Mouse (Mus musculus): ENCODE data around the gene Celf2. TPM values are rescaled to one million over a fixed set of nuclear protein-coding genes. Genes with fewer than 3 reads are reported as not detected.

The Celf2 gene
- total RNA-seq, 2 experiments from 2014 or later: 91.3 to 93.2 TPM

DNA sequence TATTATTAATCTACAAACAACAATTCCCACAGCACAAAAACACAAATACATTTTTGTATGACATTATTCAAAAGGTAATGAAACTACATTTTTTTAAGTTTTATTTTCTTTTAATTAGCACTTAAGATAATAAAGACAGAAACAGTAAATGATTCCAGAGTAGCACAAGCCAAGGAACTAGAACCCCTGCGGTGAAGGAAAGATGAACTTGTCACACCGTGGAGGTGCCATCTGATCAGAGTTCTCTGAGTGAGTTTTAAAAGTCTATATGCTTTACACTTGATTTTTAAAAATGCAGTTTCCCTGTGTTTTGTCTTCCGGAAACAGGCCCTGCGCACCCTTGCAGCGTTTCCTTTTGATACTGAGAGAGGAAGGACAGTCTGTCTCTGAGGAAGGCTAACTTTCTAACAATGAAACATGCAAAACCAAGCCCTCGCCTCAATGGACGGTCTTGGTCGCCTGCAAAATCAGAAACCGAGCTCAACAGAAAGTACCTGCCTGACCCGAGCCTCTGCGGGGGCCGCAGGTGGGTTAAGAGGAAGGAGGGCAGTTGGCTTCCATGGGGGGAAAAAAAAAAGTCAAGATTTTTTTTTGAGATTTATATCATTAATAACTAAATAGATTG, 966.7 kb downstream of the Celf2 start:
- no peak for DNase-seq

DNA sequence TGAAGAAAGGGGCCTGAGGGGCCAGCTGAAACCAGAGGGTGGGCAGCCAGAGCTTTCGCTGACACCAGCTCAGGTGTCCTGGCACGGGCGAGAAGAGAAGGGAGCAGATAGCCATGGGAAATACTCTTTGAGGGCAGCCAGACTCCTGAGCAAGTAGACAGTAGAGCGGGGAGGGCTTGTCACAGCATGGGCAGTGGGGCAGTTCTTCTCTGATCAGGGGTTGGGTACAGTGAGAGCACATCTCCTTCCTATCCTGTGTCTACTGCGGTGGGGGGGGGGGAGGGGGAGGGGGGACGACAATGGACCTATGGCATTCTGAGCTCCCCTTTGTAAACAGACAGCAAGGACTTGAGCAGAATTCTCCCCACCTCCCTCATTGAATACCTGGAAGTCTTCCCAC, 968.5 kb downstream of the Celf2 start:
- no peak for DNase-seq

DNA sequence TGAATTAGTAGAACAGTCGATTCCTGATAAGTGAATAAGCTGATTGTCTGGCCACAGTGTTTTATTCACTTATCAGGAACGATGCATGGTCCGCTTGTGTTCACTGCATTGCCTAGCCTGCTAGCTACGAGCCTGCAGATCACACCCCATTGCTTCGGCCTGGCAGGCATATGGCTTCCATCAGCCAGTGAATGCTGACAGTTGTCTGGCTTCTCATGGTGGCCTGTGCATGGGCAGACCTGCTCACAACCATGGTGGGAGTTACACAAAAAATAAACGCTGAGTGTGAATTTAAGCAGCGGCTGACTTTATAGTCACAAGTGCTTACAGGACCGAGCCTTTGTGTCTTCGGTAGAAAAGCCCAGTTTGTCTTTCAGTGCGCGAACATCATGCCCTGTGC, 969.3 kb downstream of the Celf2 start:
- DNase-seq: peak; percentile 60

DNA sequence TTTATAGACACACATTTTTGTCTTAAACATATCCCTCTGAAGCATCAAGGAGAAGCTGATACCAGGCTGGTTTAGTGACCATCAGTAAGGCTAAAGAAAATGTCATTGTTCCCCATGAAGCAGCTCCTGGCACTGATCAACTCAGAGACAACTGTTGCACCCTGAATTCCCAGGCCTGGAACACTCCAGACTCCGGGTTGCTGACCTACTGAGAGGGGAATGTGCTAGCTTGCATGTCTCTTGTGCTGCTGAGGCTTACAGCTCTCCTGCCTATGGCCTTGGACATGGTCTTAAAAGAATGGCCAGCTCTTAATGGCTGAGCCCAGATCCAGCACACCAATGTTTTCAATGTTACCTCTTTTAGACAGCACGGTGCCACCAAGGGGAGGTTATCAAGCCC, 970.9 kb downstream of the Celf2 start:
- no peak for DNase-seq

DNA sequence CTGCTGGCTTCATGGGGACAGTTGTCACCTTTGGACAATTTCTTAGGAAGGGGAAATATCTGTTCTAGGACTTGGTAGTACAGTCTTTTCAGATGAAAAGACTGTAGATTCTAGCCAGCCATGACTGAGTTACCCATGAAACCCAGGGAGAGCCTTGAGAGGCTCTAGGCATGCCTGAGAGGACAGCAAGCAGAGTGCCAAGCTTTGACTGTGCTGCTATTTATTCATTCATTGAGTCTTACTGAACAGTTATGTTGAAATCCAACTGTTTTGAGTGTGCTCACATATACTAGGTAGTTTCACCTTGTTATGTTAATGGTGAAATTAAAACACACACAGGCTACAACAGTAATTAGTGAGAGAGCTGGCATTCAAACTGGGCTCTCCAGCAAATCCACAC, 971.3 kb downstream of the Celf2 start:
- DNase-seq: no peak

DNA sequence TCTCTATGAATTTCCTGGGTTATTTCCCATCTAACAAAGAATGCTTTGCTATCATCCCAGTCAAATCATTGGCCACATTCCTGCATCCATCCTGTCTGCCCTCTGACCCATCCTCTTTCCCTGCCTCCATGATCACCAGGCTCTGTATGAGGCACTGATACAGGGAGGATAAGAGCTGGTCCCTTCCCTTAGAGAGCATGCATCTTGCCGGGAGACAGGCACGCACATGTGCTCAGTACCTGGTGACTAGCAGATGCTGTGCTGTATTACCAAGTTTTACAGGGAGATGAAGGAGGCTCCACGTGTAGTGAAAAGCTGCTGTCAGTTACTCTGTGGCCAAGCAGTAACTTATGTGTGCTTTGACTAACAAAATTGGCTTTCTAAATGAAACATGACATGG, 972.0 kb downstream of the Celf2 start:
- no peak for DNase-seq

DNA sequence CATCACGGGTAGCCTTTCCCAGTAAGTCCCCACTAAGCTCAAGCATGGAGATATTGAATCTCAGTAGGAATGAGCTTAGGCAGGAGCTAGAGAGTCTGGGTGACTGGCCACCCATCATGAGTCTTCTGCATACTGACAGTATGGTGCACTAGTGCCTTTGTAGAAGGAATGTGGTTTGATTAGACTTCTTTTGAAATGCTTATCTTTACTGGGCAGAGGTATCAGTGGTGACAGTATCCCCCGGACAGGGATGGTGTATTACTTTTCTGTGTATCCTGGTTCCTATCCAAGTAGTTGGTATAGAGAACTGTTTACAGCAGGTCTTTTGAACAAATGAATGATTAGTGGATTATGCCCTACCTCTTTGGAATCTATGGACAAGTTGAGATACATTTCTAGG, 973.0 kb downstream of the Celf2 start:
- DNase-seq: no peak

DNA sequence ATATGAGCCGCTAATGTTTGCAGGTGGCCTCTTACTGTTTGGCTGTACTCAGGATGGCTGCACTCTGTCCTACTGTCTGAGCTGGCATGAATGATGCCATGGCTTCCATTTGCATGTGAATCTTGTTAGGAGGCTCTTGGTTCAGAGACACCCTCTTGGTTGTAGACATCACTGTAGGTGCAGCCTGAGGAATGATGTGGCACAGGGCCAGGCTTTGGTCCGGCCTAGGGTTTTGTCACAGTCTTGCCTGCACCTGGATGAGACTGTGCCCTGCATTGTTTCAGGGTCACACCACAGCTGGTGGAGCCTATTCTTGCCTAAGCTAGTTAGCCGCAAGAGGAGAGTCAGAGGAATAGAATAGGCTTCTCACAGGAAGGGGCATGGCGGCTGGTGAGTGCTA, 977.0 kb downstream of the Celf2 start:
- DNase-seq: no peak

DNA sequence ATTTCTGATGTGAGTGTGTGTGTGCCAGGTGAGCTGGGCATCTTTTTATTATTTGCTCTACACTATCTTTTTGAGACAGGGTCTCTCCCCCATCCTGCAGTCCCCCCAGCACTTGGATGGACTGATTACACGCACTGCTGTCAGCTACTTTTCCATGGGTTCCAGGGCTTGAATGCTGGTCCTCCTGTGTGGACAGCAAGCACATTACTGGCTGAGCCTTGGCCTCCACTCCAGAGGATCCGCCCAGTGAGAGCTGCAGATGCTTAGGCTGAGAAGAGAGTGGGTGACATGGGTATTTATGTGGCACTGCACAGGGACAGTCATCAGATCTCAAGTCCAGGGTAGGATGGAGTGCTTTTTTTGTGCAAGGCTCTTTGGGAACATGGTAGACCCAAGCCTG, 981.3 kb downstream of the Celf2 start:
- no peak for DNase-seq

DNA sequence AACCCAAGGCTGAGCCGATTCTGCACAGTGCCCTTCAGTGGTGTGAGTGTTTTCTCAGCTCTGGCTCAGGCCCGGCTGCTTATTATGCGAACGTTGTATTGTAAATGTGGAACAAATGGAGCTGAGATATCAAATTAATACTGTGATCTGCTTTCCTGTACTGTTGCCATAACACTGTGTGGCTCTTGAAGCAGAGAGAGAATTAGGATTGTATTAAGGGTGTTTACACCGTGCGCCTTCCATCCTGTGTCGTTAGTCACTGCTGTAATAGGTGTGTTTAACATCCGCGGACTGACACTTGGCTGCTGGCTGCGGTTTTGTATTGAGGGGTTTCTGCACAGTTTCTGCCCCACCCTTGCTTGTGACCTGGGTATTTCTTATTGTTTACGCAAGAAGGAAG, 982.5 kb downstream of the Celf2 start:
- no peak for DNase-seq

DNA sequence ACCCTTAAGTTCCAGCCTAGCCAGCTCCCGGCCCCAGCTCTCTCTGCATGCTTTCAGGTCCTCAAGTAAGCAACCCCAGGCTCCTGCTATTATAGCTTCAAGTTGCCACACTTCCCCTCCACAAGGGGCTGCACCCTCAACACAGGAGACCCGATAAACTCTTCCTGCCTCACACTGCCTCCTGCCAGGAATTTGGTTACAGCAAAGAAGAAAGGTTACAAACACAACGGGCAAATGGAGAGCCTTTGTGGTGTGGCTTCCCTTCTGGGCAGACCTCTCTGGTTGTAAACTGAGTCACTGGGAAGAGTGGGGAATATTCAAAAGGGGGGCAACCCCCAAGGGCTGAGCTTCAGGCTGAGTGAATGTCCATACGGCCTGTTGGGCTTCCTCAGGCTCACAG, 983.1 kb downstream of the Celf2 start:
- peak; percentile 1 for DNase-seq

DNA sequence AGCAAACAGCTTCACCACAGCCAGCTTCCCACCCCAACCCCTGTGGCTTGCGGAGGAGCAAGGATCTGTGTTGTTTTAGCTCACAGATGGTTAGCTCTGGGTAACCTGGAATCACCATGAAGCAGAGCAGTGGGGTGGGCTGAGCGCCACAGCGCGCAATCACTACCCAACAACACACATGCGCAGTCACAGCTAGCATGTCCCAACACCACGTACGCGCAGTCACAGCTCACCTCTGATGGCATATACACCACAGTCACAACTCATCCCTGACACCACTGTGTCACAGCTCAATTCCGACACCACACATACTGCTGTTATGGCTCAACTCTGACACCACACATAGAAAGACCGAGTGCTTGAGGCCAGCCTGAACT, 985.5 kb downstream of the Celf2 start:
- peak; percentile 1 for DNase-seq

DNA sequence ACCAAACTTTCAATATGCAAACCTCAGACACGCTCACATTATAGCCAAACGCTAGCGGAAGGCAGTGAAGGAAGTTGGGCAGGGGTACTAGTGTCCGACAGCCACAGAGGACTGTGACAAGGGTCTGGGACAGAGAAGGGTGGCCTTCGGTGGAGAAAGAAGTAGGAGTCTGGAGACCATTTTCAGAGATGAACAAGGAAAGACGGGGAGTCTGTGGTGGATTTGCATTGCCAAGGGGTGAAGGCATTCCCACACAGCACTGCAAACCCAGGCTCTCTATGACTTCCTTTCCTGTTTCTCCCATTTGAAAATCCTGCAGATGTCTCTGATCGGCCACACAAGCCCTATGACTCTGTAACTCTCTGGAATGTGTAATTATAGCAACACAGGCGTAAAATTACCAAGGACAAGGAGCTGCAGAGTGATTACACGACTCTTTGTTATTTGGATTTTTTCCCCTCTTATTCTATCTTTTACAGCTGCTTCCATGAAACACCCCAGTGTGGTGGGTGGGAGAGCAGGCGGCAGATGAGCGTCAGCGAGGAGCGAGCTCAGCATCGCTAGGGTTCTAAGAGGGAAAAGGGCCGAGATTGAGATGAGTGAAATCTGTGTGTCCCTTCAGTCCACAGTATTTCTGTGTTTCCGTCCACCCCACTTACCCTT, 986.0 kb downstream of the Celf2 start:
- DNase-seq: peak; percentile 3

DNA sequence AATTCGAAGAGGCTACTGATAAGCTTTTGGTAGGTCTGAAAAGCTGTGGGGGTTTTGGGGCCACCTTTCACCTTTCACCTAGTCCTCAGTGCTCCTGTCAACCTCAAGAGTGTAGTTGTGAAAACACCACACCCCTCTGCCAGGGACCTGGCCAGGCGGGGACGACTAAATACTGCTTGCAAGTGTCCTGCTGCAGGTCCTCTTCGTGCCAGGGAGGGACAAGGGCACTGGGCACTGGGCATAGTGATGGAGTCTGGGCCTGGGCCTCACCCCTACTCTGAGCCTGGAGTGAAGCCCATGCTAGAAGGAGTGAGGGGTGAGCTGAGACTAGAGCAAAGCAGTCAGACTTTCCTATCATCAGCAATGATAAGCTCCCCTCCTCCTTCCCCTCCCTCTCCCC, 987.0 kb downstream of the Celf2 start:
- no peak for DNase-seq

DNA sequence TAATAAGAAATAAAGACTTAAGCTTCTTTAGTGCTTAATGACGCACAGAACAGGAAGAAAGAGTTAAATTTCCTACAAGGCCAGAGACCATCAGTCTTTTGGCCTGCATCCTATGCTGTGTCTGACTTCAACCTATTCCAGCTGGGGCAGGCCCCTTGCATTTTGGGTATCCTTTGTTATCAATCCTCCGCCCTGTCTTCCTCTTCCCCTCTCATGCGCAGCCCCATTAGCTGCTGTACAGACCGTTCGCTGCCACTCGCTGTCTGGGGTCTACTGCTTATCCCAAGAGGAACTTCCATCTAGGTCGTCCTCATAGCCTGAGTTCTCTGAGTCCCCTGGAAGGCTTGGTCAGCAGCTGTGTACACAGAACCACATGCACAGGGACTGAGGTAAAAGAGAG, 996.2 kb downstream of the Celf2 start:
- no peak for DNase-seq

DNA sequence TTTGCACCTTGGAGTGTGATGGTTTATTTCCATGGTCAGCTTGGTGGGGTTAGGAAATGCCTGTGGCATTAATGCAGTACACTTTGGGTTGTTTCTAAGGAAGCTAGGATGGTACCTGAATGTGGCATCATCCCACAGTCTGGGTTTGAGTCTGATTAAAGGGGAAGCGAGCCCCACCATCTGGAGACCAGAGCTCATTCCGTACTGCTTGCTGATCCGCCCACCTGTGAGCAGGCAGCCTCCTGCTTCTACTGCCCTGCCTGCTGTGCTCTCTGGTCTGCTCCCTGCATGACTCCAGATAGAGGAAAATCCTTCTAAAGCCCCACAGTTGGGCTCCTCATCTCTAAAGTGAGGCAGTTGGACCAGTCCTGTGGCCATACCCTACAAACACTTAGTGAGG, 1002.3 kb downstream of the Celf2 start:
- no peak for DNase-seq

DNA sequence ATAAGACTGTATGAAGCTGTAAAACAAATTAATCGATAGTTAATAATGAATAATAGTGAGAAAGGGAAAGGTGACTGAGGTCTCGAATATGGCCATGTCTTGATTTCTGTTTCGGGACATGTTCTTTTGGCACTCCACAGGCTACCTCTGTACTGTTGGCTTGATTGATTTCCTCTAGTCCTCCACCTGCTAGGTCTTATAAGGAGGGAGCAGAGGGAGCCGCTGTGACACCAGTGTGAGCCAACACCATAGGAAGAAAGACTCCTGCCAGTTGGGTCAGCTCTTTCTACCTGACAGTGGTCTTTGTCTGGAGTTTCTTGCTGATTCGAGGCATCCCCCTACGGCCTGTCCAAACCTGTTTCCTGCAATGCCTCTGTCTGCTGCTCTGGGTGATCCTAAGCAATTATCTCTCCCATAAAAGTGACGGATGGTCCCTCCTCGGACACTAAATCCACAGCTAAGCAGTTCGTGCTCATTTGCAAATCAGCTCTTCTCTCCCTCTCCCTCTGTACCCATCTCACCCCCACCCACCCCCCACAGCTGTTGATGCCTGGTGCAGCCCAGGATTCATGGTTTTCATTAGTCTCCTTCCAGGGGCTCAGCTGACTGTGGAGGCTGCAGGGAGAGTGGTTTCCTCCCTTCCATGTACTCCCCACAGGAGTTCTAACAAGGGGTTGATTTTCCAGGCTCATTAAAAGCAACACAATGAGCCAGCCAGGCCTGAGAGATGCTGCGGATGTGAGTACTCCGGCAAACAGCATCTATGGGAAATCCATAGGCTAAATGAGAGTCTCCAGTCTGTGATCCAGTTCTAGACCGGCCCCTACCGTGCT, 1003.2 kb downstream of the Celf2 start:
- no peak for DNase-seq

DNA sequence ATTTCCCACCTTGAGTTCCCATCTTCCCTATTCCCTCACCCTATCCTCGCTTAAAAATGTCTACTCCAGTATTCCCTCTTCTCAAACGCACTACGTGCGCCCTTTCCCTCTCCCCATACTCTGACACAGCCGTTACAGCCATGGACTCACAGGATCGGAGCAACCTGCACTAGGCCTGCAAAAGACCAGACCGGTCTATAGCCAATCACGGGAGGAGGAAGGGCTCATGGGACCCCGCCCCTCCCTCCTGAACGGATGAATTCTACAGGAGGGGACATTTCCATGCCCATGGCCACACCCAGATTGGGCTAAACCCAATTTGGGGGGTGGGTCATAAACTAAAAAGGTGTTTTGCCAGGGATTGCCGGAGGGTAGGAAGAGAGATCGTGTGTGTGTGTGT, 1003.8 kb downstream of the Celf2 start:
- DNase-seq: no peak

DNA sequence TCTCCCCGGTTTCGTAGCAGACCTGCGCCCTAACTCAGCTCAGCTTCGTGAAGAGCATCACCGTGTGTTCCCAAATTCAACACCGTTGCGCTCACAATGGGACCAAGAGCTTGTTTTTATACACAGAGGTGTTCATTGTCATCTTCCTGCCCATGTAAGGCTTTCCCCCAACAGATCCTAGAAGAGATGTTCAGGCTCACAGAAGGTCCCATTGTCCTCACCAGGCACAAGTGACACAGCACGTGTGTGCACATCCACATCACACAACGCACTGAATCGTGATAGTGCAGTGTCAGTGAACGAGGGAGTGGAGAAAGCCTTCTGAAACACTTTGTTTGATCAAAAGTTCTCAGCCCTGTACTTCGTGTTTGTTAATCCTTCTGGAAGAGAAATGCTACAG, 1011.3 kb downstream of the Celf2 start:
- no peak for DNase-seq

DNA sequence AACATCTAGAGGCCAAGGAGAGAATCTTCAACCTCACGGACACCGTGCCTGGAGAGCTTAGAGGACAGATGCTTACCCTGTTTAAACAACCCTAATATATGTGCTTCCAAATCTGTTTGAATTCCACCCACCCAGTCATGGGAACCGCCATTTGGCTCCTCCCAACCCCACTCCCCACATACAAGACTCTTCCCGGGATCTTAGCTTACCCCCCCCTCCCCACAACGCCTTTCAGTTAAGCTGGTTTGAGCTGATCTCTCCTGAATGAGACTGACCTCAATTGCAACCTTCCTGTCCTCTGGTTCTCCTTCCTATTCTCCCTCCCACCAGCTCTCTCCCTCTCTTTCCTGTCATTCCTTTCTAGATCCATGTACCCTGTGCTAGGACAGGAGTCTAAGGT, 1011.7 kb downstream of the Celf2 start:
- no peak for DNase-seq

DNA sequence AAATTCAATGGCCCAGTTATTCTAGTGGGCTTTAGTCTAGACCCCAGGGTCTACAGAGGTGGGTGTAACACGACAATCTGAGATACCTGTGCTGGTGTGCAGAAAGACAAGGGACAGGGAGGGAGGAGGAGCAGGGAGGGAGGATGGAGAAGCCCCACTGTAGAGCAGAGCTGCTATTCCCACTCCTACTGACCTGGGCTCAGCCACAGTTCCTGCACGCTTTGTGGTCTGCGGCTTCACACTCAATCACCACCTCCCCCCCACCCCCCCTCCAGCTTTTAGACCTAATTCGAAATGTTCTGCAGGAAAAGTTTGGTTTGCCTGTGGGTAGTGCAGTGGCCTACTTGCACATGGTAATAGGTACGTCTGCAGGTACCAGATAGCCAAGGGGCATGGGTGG, 1015.5 kb downstream of the Celf2 start:
- no peak for DNase-seq

DNA sequence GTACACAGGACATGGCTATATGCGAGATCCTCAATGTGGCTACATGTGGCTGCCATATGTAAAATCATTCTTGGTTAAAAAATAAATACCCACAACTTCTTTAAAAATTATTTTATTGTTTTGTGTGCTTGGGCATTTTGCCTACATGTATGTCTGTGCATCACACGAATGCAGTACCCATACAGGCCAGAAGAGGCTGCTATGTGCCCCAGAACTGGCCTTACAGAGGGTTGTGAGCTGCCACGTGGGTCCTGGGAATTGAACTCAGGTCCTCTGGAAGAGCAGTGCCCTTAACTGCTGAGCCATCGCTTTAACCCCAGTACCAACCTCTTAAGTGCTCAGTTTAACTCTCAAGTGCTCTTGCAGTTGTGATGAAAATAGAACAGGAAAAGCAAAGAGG, 1018.5 kb downstream of the Celf2 start:
- DNase-seq: no peak

DNA sequence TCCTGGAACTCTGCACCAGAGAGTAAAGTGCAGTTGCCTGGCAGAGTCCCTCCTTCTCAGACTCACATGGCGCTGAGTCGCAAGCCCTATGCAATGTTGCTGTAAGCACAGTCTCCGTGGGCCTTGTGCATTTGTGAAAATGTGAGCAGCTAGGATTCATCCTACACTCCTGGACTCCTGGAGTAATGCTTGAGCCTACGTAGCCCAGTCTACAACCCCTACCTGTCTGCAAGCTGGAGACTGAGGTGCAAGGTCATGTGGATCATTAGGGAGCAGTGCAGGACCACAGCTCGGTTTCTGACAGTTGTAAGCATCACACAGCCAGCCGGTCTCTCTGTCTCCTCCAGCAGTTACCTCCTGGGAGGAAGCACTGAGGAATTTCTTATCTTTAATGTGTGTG, 1019.3 kb downstream of the Celf2 start:
- no peak for DNase-seq
